Mouse (Mus musculus): ENCODE measurements around the gene Csrnp2.

GRCm38 (mm10) chr15:100452486-100452885 lies 42.8 kb downstream of the Csrnp2 start:
- TF ChIP-seq CTCF (IDR thresholded peaks at IDR 0.05; ENCODE audit: insufficient read depth, low read depth, low read length) (no peak), POLR2A (IDR thresholded peaks at IDR 0.05; ENCODE audit: insufficient read depth, low read depth, low read length) (no peak)
